Mouse (Mus musculus) embryonic fibroblast, embryonic 13.5 days (primary cell): ENCODE results near the gene Stx18.

Experiments used
- CTCF ChIP-seq: IDR thresholded peaks from 2 replicates; pipeline ENCODE4 v1.5.1; 2011; ENCODE audit warnings: mild to moderate bottlenecking, control low read depth, low read length, moderate library complexity, borderline replicate concordance; ENCODE audit not compliant: insufficient read depth
- POLR2A ChIP-seq: IDR thresholded peaks from 2 replicates; pipeline ENCODE4 v1.6.1; 2011; ENCODE audit warnings: low read depth, mild to moderate bottlenecking, control low read depth, low read length, moderate library complexity

DNA sequence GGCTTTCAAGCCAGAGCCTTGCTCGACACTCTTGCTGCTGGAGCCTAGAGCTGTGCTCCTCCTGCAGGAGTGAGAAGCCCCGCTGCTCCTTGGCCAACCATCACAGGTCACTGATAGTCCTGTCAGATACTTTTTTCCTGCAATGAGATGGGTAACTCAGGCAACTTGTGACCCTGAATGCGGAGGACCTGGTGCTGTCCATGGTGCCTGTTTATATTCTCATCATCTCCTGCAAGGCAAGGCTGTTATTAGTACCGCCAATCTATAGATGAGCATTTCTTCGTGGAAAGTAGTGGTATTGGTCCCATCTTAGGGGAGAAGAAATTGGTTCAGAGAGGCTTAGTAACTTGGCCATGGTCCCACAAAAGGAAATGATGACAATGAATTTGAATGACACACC is 135.2 kb downstream of the Stx18 start:
- TF ChIP-seq POLR2A (no peak), CTCF (no peak)
